Mouse (Mus musculus): ENCODE data around the gene Rab25.

Rab25 gene

DNA sequence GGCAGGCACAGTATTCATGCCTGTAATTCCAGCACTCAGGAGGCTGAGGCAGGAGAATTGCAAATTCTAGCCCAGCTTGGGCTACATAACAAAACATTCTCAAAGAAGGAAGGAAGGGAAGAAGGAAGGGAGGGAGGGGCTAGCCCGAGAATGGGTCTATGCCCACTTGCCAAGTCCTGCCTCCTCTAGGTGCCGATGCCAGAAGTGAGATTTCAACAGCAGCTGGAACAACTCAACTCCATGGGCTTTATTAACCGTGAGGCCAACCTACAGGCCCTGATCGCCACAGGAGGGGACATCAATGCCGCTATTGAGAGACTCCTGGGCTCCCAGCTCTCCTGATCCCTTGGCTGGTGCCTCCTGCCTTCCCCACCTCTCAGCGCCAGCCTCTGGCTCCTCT, 19.8 kb upstream of the Rab25 start:
- DNase-seq (ENCODE audit: extremely low read depth, insufficient read length, low spot score) = no peak

DNA sequence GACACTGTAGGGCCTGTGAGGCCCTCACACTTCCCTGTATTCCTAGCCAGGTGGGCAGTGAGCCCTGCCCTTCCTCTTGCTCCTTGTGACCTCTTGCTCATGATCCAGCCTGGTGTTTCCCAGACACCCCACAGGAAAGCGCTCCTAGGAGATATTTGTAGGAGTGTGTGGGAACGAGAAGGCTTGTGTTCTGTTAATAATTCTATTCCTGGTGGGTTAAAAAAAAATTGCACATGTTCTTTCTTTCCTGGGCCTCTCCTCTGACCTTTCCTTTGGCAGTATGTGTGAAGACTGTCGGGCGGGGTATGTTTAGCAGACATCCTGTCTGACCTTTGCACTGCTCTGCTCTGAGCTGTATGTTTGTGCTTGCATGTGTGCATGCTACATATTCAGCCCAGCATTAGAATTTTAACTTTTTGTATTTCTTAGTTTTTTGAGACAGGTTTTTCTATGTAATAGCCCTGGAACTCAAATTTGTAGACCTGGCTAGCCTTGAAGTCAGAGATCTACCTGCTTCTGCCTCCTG, 18.5 kb upstream of the Rab25 start:
- DNase-seq (ENCODE audit: extremely low read depth, insufficient read length, low spot score) = no peak

DNA sequence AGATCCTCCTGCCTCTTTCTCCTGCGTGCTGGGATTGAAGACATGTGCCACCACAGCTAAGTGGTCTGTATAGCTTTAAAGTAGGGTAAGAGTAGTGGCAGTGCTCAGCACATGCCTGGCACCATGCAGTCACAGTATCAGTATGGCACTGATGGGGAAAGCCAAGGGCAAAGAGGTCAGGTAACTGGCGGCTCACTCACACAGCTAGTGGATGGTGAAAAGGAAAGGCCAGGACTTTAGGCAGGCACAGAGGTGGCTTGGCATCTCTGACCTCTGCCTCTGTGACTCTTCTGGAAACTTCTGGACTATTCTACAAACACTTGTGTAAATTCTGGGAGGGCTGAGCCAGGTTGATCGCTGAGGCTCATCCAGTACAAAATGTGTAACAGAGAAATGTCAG, 18.0 kb upstream of the Rab25 start:
- DNase-seq (ENCODE audit: extremely low read depth, insufficient read length, low spot score) = no peak

DNA sequence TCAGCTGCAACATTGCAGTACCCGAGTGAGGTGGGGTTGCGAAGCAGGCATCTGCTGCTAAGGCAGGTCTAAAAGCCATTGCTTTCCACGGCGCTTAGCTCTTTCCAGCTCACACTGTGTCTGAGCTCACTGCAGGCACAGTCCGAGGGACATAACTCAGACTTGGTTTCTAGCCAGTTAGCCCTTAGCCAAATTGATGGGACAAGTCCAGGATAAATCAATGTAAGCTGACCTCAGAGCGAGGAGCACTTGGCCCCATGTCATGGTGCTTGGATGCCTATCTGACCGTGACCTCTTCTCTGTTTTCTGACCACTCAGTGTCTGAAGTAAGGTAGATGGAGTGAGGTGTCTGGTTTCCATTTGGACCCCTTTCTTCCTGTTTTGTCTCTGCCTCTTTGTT, 15.9 kb upstream of the Rab25 start:
- DNase-seq (ENCODE audit: extremely low read depth, insufficient read length, low spot score) = no peak

DNA sequence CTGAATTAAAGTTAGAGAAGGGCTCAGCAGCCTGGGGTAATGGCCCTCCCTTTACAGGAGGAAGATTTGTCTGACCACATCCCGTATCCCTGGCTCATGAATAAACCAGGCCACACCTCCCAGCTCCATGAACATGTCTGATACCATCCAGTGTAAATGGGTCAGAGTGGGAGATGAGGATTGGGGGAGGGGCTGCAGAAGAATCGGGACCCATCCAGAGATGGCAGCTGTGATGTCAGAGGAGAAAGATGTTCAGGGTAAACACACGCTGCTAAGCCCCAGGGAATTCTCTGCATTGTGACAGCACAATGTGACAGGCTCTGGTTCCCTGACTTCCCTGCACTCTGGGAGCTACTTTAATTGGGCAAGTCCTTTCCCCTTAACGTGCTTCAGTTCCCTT, 15.3 kb upstream of the Rab25 start:
- no peak for DNase-seq (ENCODE audit: extremely low read depth, insufficient read length, low spot score)

DNA sequence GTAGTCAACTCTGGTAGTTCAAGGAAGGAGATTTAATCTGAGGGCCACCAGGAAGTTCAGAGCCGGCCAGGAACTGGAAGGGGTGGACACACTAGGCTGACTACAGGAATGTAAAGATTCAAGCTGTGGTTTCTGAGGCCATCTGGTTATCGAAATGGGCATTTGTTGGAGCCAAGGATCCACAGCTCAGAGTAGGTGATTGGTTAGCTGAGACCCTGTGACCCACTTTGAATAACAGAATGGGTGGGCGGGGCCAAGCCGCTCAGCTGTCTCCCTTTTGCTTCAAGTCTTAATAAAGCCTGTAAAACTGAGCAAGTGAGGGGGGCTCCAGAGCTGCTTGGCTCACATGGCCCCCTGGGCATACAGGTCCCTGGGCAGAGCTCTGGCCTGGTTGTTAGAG, 13.9 kb upstream of the Rab25 start:
- no peak for DNase-seq (ENCODE audit: extremely low read depth, insufficient read length, low spot score)

DNA sequence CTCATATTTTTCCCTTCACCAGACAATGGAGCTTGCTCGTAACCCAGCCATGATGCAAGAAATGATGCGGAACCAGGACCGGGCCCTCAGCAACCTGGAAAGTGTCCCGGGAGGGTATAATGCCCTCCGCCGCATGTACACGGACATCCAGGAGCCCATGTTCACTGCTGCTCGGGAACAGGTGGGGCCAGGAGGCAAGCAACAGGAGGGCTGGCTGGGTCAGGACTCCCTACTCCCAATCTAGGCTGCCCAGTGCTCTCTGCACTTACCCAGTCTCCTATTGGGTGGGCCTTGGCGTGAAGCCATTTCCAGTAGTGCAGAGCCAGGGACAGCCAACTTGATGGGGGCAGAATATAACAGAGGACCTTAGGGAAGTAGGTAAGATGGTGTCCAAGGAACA, 11.5 kb upstream of the Rab25 start:
- no peak for DNase-seq (ENCODE audit: extremely low read depth, insufficient read length, low spot score)

DNA sequence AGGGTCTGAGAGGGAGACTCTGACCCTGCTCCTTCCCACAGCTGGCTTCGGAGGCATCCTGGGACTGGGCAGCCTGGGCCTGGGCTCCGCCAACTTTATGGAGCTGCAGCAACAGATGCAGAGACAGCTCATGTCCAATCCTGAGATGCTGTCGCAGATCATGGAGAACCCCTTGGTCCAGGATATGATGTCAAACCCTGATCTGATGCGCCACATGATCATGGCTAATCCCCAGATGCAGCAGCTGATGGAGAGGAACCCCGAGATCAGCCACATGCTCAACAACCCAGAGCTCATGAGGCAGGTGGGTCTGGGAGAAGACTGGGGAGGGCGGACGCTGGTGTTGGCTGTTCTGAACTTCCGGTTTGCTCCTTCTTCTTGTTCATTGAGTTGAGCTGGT, 8.5 kb upstream of the Rab25 start:
- no peak for DNase-seq (ENCODE audit: extremely low read depth, insufficient read length, low spot score)

DNA sequence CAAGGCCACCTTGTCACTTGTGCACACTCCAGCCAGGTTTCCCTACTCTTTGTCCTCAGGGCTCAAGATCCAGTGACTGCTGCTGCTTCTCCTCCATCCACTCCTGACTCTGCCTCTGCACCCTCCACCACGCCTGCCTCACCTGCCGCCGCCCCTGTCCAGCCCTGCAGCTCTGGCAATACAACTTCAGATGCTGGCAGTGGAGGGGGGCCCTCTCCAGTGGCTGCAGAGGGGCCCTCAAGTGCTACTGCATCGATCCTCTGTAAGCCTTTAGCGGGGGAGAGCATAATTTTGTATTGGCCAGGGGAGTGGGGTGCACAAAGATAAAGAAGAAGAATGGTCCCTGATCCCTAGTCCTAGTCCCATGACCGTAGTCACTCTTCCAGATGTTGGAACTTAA, 7.6 kb upstream of the Rab25 start:
- DNase-seq (ENCODE audit: extremely low read depth, insufficient read length, low spot score) = no peak

DNA sequence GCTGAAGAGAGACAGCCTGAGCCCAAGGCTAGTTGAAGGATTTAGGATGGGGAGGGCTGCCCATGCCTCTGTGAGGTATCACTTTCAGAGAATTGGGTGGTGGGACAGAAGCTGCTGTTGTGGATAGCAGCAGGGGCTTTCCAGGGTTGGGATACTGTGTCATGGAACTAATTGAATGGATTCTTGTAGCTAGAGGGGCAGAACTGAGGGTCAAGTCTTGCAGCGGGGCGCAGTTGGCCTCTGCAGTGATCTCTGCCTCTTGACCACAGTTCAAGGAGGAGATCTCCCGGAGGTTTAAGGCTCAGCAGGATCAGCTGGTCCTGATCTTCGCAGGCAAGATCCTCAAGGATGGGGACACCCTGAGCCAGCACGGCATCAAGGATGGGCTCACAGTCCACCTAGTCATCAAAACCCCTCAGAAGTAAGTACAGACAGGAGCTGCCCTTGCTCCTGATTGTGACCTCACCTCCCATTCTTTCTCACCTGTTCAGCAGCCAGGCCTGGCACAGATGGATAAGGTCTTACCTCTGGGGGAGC, 7.0 kb upstream of the Rab25 start:
- no peak for DNase-seq (ENCODE audit: extremely low read depth, insufficient read length, low spot score)

DNA sequence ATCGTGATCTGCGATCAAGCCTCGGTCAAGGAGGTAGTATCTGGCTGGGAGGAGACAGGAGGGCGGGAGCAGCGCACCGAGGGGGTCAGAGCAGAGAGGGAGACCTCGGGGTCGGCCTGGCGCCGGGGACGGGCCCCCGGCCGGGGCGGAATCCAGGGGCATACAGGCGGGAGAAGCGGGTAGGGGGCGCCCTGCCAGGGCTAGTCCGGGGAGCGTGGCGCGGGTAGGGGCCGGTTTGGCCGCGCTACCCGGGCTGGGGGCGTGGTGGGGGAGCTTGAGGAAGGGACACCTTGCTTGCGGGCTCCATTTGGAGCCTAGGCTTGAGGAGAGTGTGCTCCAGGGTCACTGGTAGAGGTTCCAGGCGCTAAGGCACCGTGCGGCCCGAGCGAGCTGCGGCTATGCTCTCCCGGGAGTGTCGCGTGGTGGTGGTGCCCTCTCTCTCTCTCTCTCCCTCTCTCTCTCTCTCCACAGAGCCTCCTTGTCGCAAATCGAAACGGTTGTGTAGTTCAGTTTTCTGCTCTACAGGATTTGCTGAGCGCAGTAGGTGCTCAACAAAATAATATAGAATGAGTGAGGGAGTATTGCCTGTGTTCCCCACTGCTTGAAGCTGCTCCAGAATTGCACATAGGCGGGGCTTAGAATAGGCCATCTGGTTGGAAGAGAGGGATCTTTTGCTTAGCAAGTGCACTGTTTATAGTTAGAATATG, 5.9 kb upstream of the Rab25 start:
- peak; percentile 73 for DNase-seq (ENCODE audit: extremely low read depth, insufficient read length, low spot score)

DNA sequence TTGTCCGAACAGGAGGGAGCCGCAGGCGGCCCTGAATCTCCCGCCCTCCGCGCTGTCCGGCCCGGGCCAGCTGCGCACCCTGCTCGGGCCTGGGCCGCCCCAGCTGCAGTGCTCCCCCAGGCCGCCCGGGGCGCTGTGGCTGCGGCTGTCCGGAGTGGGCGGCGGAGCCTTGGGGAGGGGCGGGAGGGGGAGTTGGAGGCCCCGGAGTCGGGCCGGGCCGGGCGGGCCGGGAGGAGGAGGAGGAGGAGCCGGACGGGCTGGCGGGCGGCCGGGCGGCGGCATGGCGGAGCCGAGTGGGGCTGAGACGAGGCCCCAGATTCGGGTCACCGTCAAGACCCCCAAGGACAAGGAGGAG, 5.4 kb upstream of the Rab25 start, which contains the start of gene Ubqln4:
Gene Ubqln4 (plus strand): TSS at position 234 of the 355 bp plus-strand sequence.
- peak; percentile 92 for DNase-seq (ENCODE audit: extremely low read depth, insufficient read length, low spot score)

DNA sequence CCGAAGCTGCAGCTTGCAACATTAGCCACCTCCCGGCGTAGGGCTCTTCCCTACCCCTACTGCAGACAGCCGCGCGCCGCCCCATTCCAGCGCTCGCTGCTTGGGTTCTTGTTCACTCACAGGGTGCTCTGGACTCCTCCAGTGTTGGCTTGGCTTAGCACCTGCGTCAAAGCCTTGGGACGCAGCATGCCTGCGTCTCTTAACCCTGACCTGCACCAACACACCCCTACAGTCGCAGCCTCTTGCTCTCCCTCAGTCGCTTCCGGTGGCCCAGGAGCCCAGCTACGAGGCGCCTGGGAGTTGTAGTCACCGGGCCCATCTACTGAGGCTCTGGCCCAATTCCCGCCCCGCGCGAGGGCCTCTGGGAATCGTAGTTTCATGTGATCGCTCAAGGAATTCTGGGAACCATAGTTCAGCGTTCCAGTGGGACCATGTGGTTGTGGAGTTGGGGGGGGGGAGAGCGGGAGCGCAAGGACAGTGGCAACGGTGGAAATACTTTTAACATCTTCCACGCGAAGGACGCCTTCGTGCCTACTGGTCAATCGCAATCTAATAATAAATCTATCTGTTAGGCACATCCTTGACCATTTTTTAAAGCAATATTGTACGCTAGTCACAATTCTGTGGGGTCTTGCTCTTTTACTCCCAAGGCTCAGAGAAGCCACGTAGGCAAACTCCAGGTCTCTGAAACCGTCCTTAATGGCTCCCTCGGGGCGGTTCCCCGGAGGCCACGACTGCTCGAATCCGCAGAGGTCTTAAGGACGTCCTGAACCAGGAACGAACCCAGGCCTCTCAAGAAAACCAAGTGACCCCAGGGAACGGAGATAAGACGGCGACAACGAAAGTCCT, 4.8 kb upstream of the Rab25 start, which contains the start of gene Lamtor2:
Gene Lamtor2 (minus strand): TSS at position 399 of the 849 bp plus-strand sequence.
- peak; percentile 98 for DNase-seq (ENCODE audit: extremely low read depth, insufficient read length, low spot score)

DNA sequence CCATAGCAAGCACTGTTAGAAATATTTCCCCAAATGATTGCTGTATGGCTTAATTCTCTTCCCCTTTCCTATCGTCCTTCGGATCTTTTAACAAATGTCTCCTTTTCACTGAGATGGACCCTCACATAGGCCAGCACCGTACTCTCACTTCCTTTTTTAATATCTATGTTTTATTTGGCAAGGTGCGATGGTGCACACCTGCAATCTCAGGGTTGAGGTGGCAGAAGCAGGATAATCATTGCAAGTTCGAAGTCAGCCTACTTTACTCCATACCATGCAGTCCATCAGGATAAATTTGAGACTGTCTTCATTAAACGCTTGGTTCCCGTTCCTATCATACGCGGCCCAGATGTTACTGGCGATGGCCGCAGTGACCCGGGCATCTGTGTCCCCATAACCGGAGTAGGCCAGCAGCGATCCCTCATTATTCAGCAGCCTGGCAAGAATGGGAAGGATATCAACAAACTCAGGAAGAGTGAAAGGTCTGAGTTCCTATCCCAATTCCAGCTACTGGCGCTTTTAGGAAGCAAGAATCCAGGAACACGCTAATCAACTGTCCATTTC, 4.1 kb upstream of the Rab25 start:
- DNase-seq (ENCODE audit: extremely low read depth, insufficient read length, low spot score) = no peak

DNA sequence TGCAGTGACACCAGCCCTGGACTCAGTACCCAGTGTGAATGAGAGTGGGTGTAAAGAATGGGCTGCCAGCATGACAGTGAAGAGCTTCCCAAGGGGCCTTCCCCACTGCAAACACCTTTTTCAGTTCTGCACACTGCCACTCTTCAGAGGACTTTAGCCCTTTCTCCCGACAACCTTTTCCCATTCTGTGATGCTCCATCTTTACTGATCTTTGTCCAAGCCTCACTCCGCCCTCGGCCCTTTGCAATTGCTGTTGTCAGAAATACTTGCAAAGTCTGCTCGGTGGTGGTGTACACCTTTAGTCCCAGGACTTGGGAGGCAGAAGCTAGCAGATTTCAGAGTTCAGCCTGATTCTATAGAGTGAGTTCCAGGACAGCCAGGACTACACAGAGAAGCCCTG, 3.5 kb upstream of the Rab25 start:
- DNase-seq (ENCODE audit: extremely low read depth, insufficient read length, low spot score) = no peak

DNA sequence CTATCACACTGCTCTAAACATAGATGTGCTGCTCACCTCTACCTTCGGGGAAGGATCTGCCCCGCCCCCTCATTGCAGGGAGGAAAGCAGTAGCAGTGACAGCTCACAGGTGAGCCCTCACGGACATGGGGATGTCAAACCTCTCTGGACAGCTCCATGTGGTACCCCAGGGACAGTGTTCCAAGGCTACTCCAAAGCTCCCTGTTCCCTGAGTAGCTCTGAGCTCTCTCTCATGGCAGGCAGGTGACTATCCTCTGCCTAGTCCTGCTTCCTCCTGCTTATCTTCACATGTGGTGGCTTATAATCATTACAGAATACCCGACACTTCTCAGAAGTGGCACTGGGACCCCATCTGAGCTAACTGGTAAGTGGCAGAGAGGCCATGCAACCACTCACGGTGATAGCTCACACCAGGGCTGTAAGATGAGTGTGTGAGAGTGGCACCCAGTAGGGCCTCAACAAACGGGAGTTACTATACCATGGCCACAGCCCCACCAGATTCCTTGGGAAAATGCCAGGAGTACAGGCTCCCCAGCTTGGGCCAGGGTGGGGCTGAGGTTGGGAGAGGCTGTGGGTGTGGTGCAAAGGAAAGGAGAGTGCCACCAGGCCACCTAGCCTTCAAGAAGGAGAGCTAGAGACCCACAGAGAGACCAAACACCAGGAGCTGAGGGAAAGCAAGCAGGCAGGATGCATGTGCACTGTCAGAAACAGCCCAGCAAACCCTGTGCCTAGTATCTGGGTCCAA, 1.3 kb downstream of the Rab25 start:
- no peak for DNase-seq (ENCODE audit: extremely low read depth, insufficient read length, low spot score)

DNA sequence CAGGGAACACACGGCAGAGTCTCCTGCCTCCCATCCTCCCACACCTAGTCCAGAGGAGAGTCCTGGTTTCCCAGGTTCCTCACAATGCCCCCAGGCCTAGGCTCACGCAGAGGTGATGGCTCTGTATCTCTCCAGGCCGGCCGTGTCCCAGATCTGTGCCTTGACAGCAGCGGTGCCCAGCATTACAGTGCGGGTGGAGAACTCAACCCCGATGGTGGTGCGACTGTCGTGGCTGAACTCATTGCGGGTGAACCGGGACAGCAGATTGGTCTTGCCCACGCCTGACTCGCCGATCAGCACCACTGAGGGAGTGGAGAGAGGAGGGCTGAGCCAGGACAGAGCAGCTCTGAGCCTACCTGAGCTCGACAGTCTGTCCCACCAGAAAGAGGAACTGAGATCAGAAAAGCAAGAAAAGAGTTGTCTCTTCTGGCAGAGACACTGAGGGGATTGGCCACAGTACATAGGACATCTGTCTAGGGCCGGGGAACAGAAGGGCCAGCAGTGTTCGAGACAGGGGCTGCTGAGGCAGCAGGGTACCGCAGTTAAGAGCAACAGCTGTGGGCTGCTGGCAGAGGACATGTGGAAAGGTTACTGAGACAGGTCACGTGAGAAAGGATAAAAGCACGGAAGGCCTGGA, 3.0 kb downstream of the Rab25 start:
- DNase-seq (ENCODE audit: extremely low read depth, insufficient read length, low spot score) = no peak

DNA sequence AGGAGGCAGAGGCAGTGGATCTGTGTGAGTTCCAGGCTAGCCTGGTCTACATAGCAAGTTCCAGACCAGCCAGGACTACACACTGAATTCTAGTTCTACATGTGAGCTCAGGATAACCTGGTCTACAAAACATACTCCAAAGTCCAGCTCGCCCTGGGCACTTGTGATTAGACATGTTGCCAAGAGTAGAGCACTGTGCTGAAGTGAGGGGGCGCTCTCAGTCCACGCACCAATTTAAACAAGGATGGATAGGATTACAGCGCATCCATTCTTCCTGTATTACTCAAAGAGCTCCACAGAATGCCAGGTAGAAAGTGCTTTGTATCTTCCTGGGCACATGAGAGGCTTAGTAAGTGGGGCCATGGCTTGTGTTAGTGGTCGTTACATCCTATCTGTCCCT, 3.6 kb downstream of the Rab25 start:
- no peak for DNase-seq (ENCODE audit: extremely low read depth, insufficient read length, low spot score)

DNA sequence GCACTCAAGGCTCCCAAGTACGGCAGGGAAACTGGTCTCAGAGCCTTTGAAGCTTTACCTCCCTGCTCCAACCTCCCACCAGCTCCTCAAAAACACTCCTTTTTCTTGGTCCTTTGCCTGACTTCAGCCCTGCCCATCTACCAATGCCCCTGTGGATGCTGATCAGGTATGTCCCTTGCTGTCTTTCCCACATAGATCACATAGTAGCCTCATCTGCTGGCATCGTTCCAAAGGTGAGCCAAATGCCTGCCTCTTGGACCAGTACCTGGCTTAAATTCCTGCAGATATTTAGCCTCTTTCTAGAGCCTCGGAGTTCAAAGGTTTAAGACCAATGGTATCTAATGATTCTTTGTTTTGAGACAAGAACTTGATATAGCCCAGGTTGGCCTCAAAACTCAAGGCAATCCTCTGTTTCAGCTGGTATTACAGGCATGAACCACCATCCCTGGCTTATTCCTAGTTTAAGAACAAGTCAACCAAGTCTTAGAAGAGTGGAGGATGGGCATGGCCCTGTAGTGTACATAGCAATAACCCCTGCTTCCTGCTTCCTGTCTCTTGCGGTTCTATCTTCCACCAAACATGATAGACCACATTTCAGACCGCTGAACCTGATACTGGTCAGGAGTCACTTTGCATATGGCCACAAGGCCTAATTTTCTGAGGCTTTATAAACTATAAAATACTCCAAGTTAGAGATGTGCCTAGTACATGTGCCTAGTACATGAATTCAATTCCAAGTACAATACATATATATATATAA, 4.3 kb downstream of the Rab25 start:
- DNase-seq (ENCODE audit: extremely low read depth, insufficient read length, low spot score) = no peak
